Mouse (Mus musculus): ENCODE results near the gene Rtn2. TPM values are rescaled to one million over a fixed set of nuclear protein-coding genes. Genes with fewer than 3 reads are reported as not detected.

Rtn2 gene
- total and polyA plus RNA-seq, 2 experiments from 2014 or later: 51.7 to 108 TPM

DNA sequence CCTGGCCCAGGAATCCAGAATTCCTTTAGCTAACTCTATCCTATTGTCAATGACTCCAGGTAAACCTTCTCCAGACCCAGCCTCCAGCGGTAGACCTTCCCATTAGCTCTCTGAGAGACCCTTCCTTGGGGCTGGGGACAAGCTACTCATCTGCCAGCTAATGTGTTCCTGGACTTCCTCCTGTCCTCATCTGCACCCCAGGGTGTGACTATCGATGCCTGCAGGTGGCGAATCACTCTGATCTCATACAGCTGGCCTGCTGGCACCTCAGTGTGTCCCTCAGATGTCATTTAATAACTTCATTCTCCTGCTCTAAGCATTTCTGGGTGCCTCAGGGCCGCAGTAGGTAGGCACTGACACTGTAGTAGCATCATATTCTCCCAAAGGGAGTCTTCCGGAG, 45.4 kb downstream of the Rtn2 start:
- ATAC-seq (ENCODE audit: insufficient read depth, low read depth) (no peak), DNase-seq (ENCODE audit: low spot score) (no peak)
- 67% methylated on average over 5 of the region's 5 CpGs for WGBS
- Histone ChIP-seq H3K27me3 (ENCODE audit: control insufficient read depth, insufficient read depth, low read length) (no peaks in the 10 kb centered on the region), H3K4me1 (ENCODE audit: control insufficient read depth, insufficient read depth) (peaks cover 17% of the 10 kb centered on the region), H3K9ac (replicated peaks; ENCODE audit: low read depth, low read length) (no peak overlapping the region), H3K36me3 (replicated peaks; ENCODE audit: control insufficient read depth, insufficient read depth, low read length) (no peaks in the 10 kb centered on the region), H3K4me3 (ENCODE audit: low read depth, low read length) (no peak overlapping the region), H3K4me2 (ENCODE audit: low read depth, low read length) (no peak overlapping the region), H3K9me3 (replicated peaks; ENCODE audit: control insufficient read depth, low read length) (no peaks in the 10 kb centered on the region), H3K27ac (ENCODE audit: low read depth) (peak overlapping the region; percentile 58; the same call in 1 of the 2 replicates)
- TF ChIP-seq EP300 (IDR thresholded peaks at IDR 0.05; ENCODE audit: low read depth) (no peak), CTCF (IDR thresholded peaks at IDR 0.05; ENCODE audit: low read depth) (no peak)

DNA sequence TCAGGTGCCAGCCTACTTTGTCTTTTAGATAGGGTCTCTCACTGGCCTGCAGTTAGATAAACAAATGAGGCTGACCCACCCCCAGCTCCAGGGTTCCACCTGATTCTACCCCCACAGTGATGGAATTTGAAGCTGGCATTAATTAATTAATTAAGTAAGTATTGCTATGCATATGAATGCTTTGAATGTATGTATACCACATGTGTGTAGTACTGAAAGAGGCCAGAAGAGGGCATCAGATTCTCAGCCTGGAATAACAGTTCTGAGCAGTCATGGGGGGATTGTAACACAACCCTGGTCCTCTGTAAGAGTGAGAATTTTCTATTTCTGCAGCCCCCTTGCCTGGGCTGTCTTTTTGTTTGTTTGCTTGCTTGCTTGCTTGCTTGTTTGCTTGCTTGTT, 46.0 kb downstream of the Rtn2 start:
- Histone ChIP-seq H3K4me1 (ENCODE audit: control insufficient read depth, insufficient read depth) (peaks cover 18% of the 10 kb centered on the region), H3K27me3 (ENCODE audit: control insufficient read depth, insufficient read depth, low read length) (no peaks in the 10 kb centered on the region), H3K27ac (ENCODE audit: low read depth) (no peak overlapping the region), H3K36me3 (replicated peaks; ENCODE audit: control insufficient read depth, insufficient read depth, low read length) (no peaks in the 10 kb centered on the region), H3K9me3 (replicated peaks; ENCODE audit: control insufficient read depth, low read length) (no peaks in the 10 kb centered on the region), H3K4me3 (ENCODE audit: low read depth, low read length) (no peak overlapping the region), H3K4me2 (ENCODE audit: low read depth, low read length) (no peak overlapping the region), H3K9ac (replicated peaks; ENCODE audit: low read depth, low read length) (no peak overlapping the region)
- TF ChIP-seq CTCF (IDR thresholded peaks at IDR 0.05; ENCODE audit: low read depth) (peak; percentile 14; the same call in 1 of the 2 replicates), EP300 (IDR thresholded peaks at IDR 0.05; ENCODE audit: low read depth) (no peak)
- ATAC-seq (ENCODE audit: insufficient read depth, low read depth) (no peak), DNase-seq (ENCODE audit: low spot score) (no peak)

GRCm38 (mm10) chr7:19331910-19332309, 49.5 kb downstream of the Rtn2 start:
- no peak overlapping the region for H3K9ac ChIP-seq (replicated peaks; ENCODE audit: low read depth, low read length)
- WGBS: 76% methylated on average over 2 of the region's 2 CpGs
- no peak overlapping the region for H3K27ac ChIP-seq (ENCODE audit: low read depth)
- H3K9me3 ChIP-seq (replicated peaks; ENCODE audit: control insufficient read depth, low read length): no peaks in the 10 kb centered on the region
- DNase-seq (ENCODE audit: low spot score): no peak
- H3K4me3 ChIP-seq (ENCODE audit: low read depth, low read length): no peak overlapping the region
- no peaks in the 10 kb centered on the region for H3K36me3 ChIP-seq (replicated peaks; ENCODE audit: control insufficient read depth, insufficient read depth, low read length)
- no peaks in the 10 kb centered on the region for H3K27me3 ChIP-seq (ENCODE audit: control insufficient read depth, insufficient read depth, low read length)
- no peak for TF ChIP-seq CTCF (IDR thresholded peaks at IDR 0.05; ENCODE audit: low read depth)
- TF ChIP-seq EP300 (IDR thresholded peaks at IDR 0.05; ENCODE audit: low read depth): no peak
- no peak for ATAC-seq (ENCODE audit: insufficient read depth, low read depth)
- peaks cover 32% of the 10 kb centered on the region for H3K4me1 ChIP-seq (ENCODE audit: control insufficient read depth, insufficient read depth)
- H3K4me2 ChIP-seq (ENCODE audit: low read depth, low read length): peak overlapping the region; percentile 70; the same call in 1 of the 2 replicates

DNA sequence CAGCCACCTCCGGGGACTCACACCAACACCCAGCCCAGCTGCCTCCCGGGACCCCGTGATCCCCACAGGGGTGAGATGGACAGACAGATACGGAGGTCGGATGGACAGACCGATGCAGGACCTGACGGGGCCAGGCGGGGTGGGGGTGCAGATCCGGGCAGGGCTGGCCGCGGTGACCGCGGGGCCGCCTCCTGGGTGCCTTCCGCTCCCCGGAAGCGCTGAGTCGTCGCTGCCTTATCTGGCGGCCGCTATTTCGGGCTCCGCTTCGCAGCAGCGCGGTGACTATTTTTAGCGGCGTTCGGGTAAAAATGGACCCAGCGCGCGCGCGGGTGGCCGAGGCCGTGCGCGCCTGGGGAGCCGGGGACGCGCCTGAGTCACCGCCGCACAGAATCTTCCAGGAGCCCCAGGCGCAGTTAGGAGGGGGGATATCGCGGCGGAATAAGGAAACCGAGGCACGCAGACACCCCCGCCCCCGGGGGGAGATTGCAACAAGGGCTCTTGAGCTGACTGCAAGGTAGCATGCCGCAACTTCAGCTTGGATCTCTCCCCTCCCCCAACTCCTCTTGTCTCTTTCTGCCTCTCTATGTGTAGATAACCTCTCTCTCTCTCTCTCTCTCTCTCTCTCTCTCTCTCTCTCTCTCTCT, 50.4 kb downstream of the Rtn2 start:
- peaks cover 27% of the 10 kb centered on the region for H3K4me1 ChIP-seq (ENCODE audit: control insufficient read depth, insufficient read depth)
- WGBS: under 1% methylated on average over 50 of the region's 52 CpGs
- peak overlapping the region; percentile 57 for H3K9ac ChIP-seq (replicated peaks; ENCODE audit: low read depth, low read length)
- no peaks in the 10 kb centered on the region for H3K9me3 ChIP-seq (replicated peaks; ENCODE audit: control insufficient read depth, low read length)
- no peaks in the 10 kb centered on the region for H3K36me3 ChIP-seq (replicated peaks; ENCODE audit: control insufficient read depth, insufficient read depth, low read length)
- peak overlapping the region; percentile 68 for H3K27ac ChIP-seq (ENCODE audit: low read depth)
- H3K27me3 ChIP-seq (ENCODE audit: control insufficient read depth, insufficient read depth, low read length): no peaks in the 10 kb centered on the region
- H3K4me3 ChIP-seq (ENCODE audit: low read depth, low read length): peak overlapping the region; percentile 52
- TF ChIP-seq EP300 (IDR thresholded peaks at IDR 0.05; ENCODE audit: low read depth) (peak; percentile 82), CTCF (IDR thresholded peaks at IDR 0.05; ENCODE audit: low read depth) (no peak)
- ATAC-seq (ENCODE audit: insufficient read depth, low read depth) (peak; percentile 81), DNase-seq (ENCODE audit: low spot score) (peak; percentile 92)
- peak overlapping the region; percentile 70 for H3K4me2 ChIP-seq (ENCODE audit: low read depth, low read length)

GRCm38 (mm10) chr7:19335583-19335982, 53.2 kb downstream of the Rtn2 start:
- 52% methylated on average over 3 of the region's 3 CpGs for WGBS
- H3K9ac ChIP-seq (replicated peaks; ENCODE audit: low read depth, low read length): no peak overlapping the region
- H3K27me3 ChIP-seq (ENCODE audit: control insufficient read depth, insufficient read depth, low read length): no peaks in the 10 kb centered on the region
- H3K27ac ChIP-seq (ENCODE audit: low read depth): no peak overlapping the region
- no peak overlapping the region for H3K4me3 ChIP-seq (ENCODE audit: low read depth, low read length)
- H3K9me3 ChIP-seq (replicated peaks; ENCODE audit: control insufficient read depth, low read length): no peaks in the 10 kb centered on the region
- peaks cover 26% of the 10 kb centered on the region for H3K4me1 ChIP-seq (ENCODE audit: control insufficient read depth, insufficient read depth)
- DNase-seq (ENCODE audit: low spot score) (no peak), ATAC-seq (ENCODE audit: insufficient read depth, low read depth) (no peak)
- no peaks in the 10 kb centered on the region for H3K36me3 ChIP-seq (replicated peaks; ENCODE audit: control insufficient read depth, insufficient read depth, low read length)
- no peak for TF ChIP-seq EP300 (IDR thresholded peaks at IDR 0.05; ENCODE audit: low read depth)
- no peak for TF ChIP-seq CTCF (IDR thresholded peaks at IDR 0.05; ENCODE audit: low read depth)
- no peak overlapping the region for H3K4me2 ChIP-seq (ENCODE audit: low read depth, low read length)

DNA sequence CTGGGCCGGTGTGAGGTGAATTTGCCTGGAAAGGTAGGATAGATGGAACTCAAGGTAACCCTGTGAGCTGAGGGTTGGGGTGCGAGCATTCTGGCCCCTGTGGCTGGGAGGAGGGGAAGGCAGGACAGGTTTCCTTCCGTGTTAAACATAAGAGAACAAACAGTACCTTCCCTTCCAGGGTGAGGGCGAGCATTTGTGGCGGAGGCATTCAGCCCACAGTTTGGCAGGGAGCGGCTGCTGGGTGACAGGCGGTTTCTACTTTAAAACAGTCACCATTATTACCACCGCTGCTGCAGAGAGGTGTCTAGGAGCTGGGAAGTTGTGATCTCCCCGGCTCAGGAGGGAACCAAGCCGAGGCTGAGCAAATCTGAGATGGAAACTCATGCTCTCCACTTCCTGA, 54.7 kb downstream of the Rtn2 start:
- no peak overlapping the region for H3K4me3 ChIP-seq (ENCODE audit: low read depth, low read length)
- no peaks in the 10 kb centered on the region for H3K9me3 ChIP-seq (replicated peaks; ENCODE audit: control insufficient read depth, low read length)
- 0 out of 2 replicates have a peak overlapping the region, but pooled peaks have one; percentile 16 for H3K27ac ChIP-seq (ENCODE audit: low read depth)
- H3K4me1 ChIP-seq (ENCODE audit: control insufficient read depth, insufficient read depth): peaks cover 27% of the 10 kb centered on the region
- WGBS: 49% methylated on average over 10 of the region's 10 CpGs
- no peak overlapping the region; the same call in 1 of the 2 replicates for H3K9ac ChIP-seq (replicated peaks; ENCODE audit: low read depth, low read length)
- H3K36me3 ChIP-seq (replicated peaks; ENCODE audit: control insufficient read depth, insufficient read depth, low read length): no peaks in the 10 kb centered on the region
- H3K27me3 ChIP-seq (ENCODE audit: control insufficient read depth, insufficient read depth, low read length): no peaks in the 10 kb centered on the region
- no peak overlapping the region for H3K4me2 ChIP-seq (ENCODE audit: low read depth, low read length)
- TF ChIP-seq CTCF (IDR thresholded peaks at IDR 0.05; ENCODE audit: low read depth): no peak
- no peak for TF ChIP-seq EP300 (IDR thresholded peaks at IDR 0.05; ENCODE audit: low read depth)
- no peak for ATAC-seq (ENCODE audit: insufficient read depth, low read depth)
- no peak for DNase-seq (ENCODE audit: low spot score)
